Comparison of ENCODE assay signal across 14 mouse cellular contexts in the genomic region with DNA sequence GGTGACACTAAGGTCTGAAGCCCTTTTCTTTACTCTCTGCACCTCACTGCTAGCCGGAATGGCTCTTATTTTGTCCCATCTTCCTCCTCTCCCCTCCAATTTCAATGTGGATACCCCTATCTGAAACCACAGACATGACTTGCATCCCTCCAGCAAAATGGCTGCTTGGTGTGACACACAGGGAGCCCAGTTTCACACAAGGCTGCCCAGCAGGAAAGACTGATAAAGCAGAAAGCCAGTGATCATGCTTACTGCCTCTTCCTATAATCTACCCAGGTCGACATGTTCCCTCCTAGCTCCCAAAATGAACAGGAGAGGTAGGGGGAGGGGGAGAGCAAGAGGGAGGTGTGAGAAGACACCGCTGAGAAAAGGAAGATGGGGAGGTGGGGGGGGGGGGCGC.
"Had no signal": no experiment of that assay in that cellular context is flagged by ENCODE, and none has a peak within 500 bp of the region (broad histone marks: within the 10 kb centered on the region; RNA-seq: fewer than 3 reads in every experiment).

No protein-coding gene starts in this region.

- H3K27me3 ChIP-seq: kidney, embryonic 15.5 days; liver, embryonic 15.5 days; midbrain, embryonic 12.5 days; neural tube, embryonic 13.5 days; stomach, embryonic 15.5 days had no signal

- H3K9ac ChIP-seq: kidney, embryonic 15.5 days; liver, embryonic 15.5 days; lung, embryonic 14.5 days; midbrain, embryonic 12.5 days; neural tube, embryonic 13.5 days; stomach, embryonic 15.5 days had no signal

- H3K36me3 ChIP-seq: kidney, embryonic 15.5 days; limb, embryonic 10.5 days; liver, embryonic 15.5 days; midbrain, embryonic 12.5 days; neural tube, embryonic 13.5 days; stomach, embryonic 15.5 days had no signal

- H3K9me3 ChIP-seq: kidney, embryonic 15.5 days; limb, embryonic 10.5 days; liver, embryonic 15.5 days; midbrain, embryonic 12.5 days; neural tube, embryonic 13.5 days; stomach, embryonic 15.5 days had no signal

- H3K27ac ChIP-seq: kidney, embryonic 15.5 days; left cerebral cortex, adult 2 months; limb, embryonic 10.5 days; liver, embryonic 15.5 days; midbrain, embryonic 12.5 days; neural tube, embryonic 13.5 days; stomach, embryonic 15.5 days had no signal

- DNase-seq: kidney, adult 2 months; kidney, postnatal 25 days; retina, postnatal 1 day; thymus, adult 2 months; thymus, postnatal 25 days had no signal

- ATAC-seq: midbrain, embryonic 16.5 days had no signal

- H3K4me3 ChIP-seq: kidney, embryonic 15.5 days; left cerebral cortex, adult 2 months; limb, embryonic 10.5 days; liver, embryonic 15.5 days; midbrain, embryonic 12.5 days; neural tube, embryonic 13.5 days; stomach, embryonic 15.5 days had no signal

- H3K4me2 ChIP-seq: kidney, embryonic 15.5 days; liver, embryonic 15.5 days; midbrain, embryonic 12.5 days; neural tube, embryonic 13.5 days; stomach, embryonic 15.5 days had no signal
